Mouse (Mus musculus): ENCODE measurements around the gene Cdk4. TPM values are rescaled to one million over a fixed set of nuclear protein-coding genes. Genes with fewer than 3 reads are reported as not detected.

Gene Cdk4
- polyA plus RNA-seq, 1 experiment from 2014 or later, result 2,245 TPM

DNA sequence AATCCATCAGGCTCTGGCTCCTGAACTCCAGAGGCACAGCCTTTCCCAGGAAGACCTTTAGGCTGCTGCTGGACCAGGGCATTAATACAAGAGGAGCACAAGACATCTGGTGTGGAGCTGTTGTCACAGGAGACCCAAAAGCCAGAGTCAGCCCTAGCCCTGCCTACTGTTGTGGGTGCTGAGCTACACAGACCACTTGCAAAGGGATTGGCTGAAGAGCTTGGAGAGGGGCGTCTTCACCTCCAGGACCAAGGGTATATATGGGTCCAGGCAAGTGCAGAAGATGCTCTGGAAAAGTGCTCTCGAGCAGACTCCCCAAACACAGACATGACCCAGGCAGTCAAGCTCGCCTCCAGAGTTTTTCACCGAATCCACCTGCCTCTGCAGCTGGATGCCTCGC lies 15.4 kb upstream of the Cdk4 start, which contains the start of gene Cyp27b1:
Gene Cyp27b1, plus strand, starts transcription at position 297 of the 400 bp plus-strand sequence.
- H3K9ac ChIP-seq, result no peak within 1 kb of the TSS; the same call in 1 of the 2 replicates

DNA sequence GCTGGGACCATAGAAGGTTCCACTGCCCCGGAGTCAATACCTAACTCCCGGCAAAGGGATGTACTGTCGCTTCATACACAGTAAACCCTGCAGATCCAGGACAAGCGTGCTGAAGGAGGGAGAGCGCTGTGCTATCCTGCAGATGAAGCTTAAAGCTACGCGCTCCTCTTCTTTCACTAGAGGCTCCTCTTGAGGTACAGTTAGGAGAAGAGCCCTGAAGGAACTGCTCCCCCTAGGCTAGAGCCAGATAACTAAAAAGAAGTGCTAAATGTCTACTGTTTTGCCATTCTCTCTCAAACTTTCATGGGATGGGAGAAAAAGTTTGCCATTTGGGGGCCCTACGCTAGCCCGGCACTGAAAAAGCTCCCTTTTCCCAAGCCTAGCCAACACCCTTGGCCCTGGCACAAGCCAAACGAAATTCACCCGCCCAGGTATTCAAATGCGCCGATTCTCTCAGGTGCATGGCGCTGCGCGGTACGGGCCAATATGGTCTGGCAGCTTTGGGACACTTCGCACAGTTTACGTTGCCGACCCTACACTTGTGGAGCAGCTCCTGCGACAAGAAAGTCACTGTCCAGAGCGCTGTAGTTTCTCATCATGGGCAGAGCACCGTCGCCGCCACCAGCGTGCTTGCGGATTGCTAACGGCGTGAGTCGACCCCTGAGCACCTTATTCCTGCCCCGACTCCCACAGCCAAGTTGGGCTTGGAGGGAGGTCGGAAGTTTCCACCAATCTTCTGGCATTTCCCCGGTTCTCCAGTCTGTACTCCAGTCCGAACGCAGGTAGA lies 14.5 kb upstream of the Cdk4 start:
- H3K4me2 ChIP-seq, result peak overlapping the region; percentile 48
- ATAC-seq (ENCODE audit: insufficient read depth) (no peak), DNase-seq (peak; percentile 30)
- H3K27me3 ChIP-seq (ENCODE audit: insufficient read depth, low read length), result peaks cover 48% of the 10 kb centered on the region
- no peaks in the 10 kb centered on the region for H3K4me1 ChIP-seq (ENCODE audit: insufficient read depth)
- no peak overlapping the region for H3K27ac ChIP-seq (ENCODE audit: low read depth)
- H3K4me3 ChIP-seq (ENCODE audit: low read depth, low read length), result peak overlapping the region; percentile 22
- H3K9me3 ChIP-seq (ENCODE audit: low read depth, low read length), result no peaks in the 10 kb centered on the region
- peak overlapping the region; percentile 28; the same call in 1 of the 2 replicates for H3K9ac ChIP-seq
- no peak for TF ChIP-seq CTCF (IDR thresholded peaks at IDR 0.05; ENCODE audit: low read depth)
- H3K36me3 ChIP-seq (ENCODE audit: insufficient read depth), result peaks cover 17% of the 10 kb centered on the region
- WGBS, result 4% methylated on average over 35 of the region's 35 CpGs

More for the DNA sequence above, 15.4 kb upstream of the Cdk4 start, which contains the start of gene Cyp27b1:
- Histone ChIP-seq H3K27me3 (ENCODE audit: insufficient read depth, low read length) (peaks cover 48% of the 10 kb centered on the region), H3K36me3 (ENCODE audit: insufficient read depth) (peaks cover 20% of the 10 kb centered on the region), H3K27ac (ENCODE audit: low read depth) (no peak within 1 kb of the TSS), H3K4me2 (peak within 1 kb of the TSS; percentile 48), H3K4me3 (ENCODE audit: low read depth, low read length) (peak within 1 kb of the TSS; percentile 22), H3K9me3 (ENCODE audit: low read depth, low read length) (no peaks in the 10 kb centered on the region), H3K4me1 (ENCODE audit: insufficient read depth) (no peaks in the 10 kb centered on the region; the same call in 1 of the 2 replicates)
- WGBS, result 26% methylated on average over 5 of the region's 5 CpGs
- DNase-seq (no peak), ATAC-seq (ENCODE audit: insufficient read depth) (no peak)
- TF ChIP-seq CTCF (IDR thresholded peaks at IDR 0.05; ENCODE audit: low read depth), result no peak

DNA sequence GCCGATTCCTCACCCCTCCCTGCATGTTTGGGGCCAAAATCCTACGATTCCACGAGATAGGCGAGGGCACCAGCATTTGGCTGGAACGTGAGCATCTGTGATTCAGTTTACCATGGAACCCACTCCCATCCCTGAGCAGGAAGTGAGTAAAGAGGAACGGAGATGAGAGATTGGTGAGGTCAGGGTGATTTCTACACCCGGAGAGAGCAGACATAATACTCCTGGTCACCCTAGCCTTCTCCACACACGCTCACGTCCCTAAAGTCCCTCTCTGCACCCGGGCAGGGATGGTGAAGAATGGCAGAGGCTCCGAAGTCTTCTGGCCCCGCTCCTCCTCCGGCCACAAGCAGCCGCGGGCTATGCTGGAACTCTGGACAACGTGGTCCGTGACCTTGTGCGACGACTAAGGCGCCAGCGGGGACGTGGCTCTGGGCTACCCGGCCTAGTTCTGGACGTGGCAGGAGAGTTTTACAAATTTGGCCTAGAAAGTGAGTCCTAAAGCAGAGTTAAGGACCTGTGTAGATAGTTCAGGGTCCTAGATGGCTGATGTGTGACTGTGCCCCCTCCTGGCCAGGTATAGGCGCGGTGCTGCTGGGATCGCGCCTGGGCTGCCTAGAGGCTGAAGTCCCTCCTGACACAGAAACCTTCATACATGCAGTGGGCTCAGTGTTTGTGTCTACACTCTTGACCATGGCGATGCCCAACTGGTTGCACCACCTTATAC lies 13.8 kb upstream of the Cdk4 start:
- H3K36me3 ChIP-seq (ENCODE audit: insufficient read depth), result peaks cover 12% of the 10 kb centered on the region
- peaks cover 48% of the 10 kb centered on the region for H3K27me3 ChIP-seq (ENCODE audit: insufficient read depth, low read length)
- no peaks in the 10 kb centered on the region for H3K4me1 ChIP-seq (ENCODE audit: insufficient read depth)
- ATAC-seq (ENCODE audit: insufficient read depth) (peak; percentile 19; the same call in 1 of the 2 replicates), DNase-seq (peak; percentile 21)
- peak overlapping the region; percentile 22 for H3K4me3 ChIP-seq (ENCODE audit: low read depth, low read length)
- peak overlapping the region; percentile 28; the same call in 1 of the 2 replicates for H3K9ac ChIP-seq
- TF ChIP-seq CTCF (IDR thresholded peaks at IDR 0.05; ENCODE audit: low read depth), result peak; percentile 43
- H3K9me3 ChIP-seq (ENCODE audit: low read depth, low read length), result no peaks in the 10 kb centered on the region
- no peak overlapping the region for H3K27ac ChIP-seq (ENCODE audit: low read depth)
- peak overlapping the region; percentile 48 for H3K4me2 ChIP-seq
- WGBS, result 3% methylated on average over 29 of the region's 29 CpGs

DNA sequence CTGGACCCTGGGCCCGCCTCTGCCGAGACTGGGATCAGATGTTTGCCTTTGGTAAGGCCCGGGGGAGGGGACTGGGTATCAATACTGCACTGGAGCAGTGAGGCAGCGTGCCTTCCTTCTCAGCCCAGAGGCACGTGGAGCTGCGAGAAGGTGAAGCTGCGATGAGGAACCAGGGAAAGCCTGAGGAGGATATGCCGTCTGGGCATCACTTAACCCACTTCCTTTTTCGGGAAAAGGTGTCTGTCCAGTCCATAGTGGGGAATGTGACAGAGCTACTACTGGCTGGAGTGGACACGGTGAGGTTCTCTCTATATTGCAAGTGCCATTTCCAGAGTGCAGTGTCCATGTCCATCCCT lies 13.2 kb upstream of the Cdk4 start:
- peaks cover 48% of the 10 kb centered on the region for H3K27me3 ChIP-seq (ENCODE audit: insufficient read depth, low read length)
- WGBS, result 16% methylated on average over 10 of the region's 10 CpGs
- no peak for DNase-seq
- no peak overlapping the region; the same call in 1 of the 2 replicates for H3K4me2 ChIP-seq
- H3K9me3 ChIP-seq (ENCODE audit: low read depth, low read length), result no peaks in the 10 kb centered on the region
- H3K4me3 ChIP-seq (ENCODE audit: low read depth, low read length), result no peak overlapping the region
- ATAC-seq (ENCODE audit: insufficient read depth), result no peak; the same call in 1 of the 2 replicates
- no peak overlapping the region for H3K27ac ChIP-seq (ENCODE audit: low read depth)
- TF ChIP-seq CTCF (IDR thresholded peaks at IDR 0.05; ENCODE audit: low read depth), result no peak
- peaks cover 11% of the 10 kb centered on the region; the same call in 1 of the 2 replicates for H3K36me3 ChIP-seq (ENCODE audit: insufficient read depth)
- H3K4me1 ChIP-seq (ENCODE audit: insufficient read depth), result no peaks in the 10 kb centered on the region
- no peak overlapping the region for H3K9ac ChIP-seq

DNA sequence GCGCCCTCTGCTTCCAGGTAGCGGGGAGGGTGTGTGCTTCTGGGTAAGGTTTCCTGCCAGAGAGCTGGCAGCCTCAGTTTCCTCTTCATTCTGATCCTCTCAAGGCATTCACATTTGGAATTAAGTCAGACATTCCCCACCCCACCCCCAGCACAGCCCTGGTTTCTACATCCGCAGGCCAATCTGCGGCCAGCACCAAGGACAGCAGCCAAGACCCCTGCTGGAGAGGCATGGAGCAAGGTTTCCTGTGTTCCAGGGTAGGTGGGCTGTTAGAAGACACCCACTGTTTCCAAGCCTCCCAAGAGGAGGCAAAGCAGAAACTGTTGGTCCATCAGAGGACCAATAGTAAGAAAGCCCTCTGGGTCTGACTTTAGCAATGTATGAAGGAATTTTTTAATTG lies 8.7 kb upstream of the Cdk4 start:
- DNase-seq (peak; percentile 73), ATAC-seq (ENCODE audit: insufficient read depth) (no peak)
- TF ChIP-seq CTCF (IDR thresholded peaks at IDR 0.05; ENCODE audit: low read depth), result peak; percentile 43

DNA sequence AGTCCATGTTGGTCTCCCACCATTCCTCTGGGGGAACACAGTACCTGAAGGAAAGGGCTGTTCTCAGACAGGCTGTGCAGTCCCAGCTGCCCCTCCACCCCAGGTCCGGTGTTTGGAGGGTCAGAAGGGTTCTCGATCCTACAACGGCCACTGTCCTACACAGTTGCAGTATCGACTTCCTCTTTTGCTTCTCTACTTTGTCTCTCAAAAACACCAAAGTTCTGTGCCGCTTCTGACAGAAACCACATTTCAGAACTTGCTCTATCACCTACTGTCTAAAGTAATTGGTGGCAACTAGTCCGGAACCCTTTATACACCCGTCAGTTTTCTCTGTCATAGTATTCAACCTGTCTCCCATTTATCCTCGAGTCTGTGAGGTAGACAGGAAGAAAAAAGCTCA lies 7.9 kb upstream of the Cdk4 start:
- Histone ChIP-seq H3K9ac (no peak overlapping the region), H3K36me3 (ENCODE audit: insufficient read depth) (0 out of 2 replicates have a peak, but pooled peaks cover 16% of the 10 kb centered on the region), H3K4me2 (no peak overlapping the region), H3K27me3 (ENCODE audit: insufficient read depth, low read length) (peaks cover 38% of the 10 kb centered on the region), H3K4me3 (ENCODE audit: low read depth, low read length) (no peak overlapping the region), H3K4me1 (ENCODE audit: insufficient read depth) (0 out of 2 replicates have a peak, but pooled peaks cover 4% of the 10 kb centered on the region), H3K9me3 (ENCODE audit: low read depth, low read length) (no peaks in the 10 kb centered on the region), H3K27ac (ENCODE audit: low read depth) (no peak overlapping the region)
- no peak for TF ChIP-seq CTCF (IDR thresholded peaks at IDR 0.05; ENCODE audit: low read depth)
- ATAC-seq (ENCODE audit: insufficient read depth) (no peak), DNase-seq (no peak)
- WGBS, result 87% methylated on average over 8 of the region's 8 CpGs

More for the DNA sequence above, 8.7 kb upstream of the Cdk4 start:
- Histone ChIP-seq H3K9ac (no peak overlapping the region), H3K4me3 (ENCODE audit: low read depth, low read length) (no peak overlapping the region), H3K36me3 (ENCODE audit: insufficient read depth) (0 out of 2 replicates have a peak, but pooled peaks cover 16% of the 10 kb centered on the region), H3K27ac (ENCODE audit: low read depth) (no peak overlapping the region), H3K27me3 (ENCODE audit: insufficient read depth, low read length) (peaks cover 38% of the 10 kb centered on the region), H3K9me3 (ENCODE audit: low read depth, low read length) (no peaks in the 10 kb centered on the region), H3K4me2 (no peak overlapping the region), H3K4me1 (ENCODE audit: insufficient read depth) (0 out of 2 replicates have a peak, but pooled peaks cover 4% of the 10 kb centered on the region)
- 60% methylated on average over 4 of the region's 4 CpGs for WGBS
